Mouse (Mus musculus) CD4-positive, CD25-positive, alpha-beta regulatory T cell (primary cell): Measurements from ENCODE around the gene 1700029P11Rik. TPM values are rescaled to one million over a fixed set of nuclear protein-coding genes. Genes with fewer than 3 reads are reported as not detected.

Experiments used
- polyA plus RNA-seq: library from polyadenylated mRNA; unstranded; fragments of 100-300 nt; shearing (Covaris generic); gene quantifications from one replicate; pipeline ENCODE4 v1.2.1, GENCODE M21; 2017

Gene 1700029P11Rik
- polyA plus RNA-seq: not detected

DNA sequence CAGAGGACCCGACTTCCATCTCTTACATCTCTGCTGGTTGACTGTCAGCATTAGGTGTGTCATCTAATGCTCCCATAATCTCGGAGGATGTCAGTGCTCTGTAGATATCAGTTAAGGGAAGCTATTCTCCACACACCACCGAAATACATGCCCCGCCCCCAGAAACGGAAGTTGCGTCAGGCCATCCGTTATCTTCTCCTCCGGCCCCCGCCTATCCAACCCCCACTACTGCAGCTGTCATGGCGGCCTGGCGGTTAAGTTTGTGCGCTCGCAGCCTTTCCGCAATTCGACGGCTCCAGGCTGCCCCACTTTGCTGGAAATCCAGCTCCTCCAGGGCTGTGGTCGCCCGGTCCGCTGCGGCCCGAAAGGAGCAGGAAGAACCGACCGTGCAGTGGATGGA is at the start of gene 1700029P11Rik:
Gene 1700029P11Rik (plus strand): TSS at position 220 of the 400 bp plus-strand sequence.

GRCm38 (mm10) chr15:81936679-81937078 is 43.7 kb upstream of the 1700029P11Rik start, which contains the start of gene Csdc2:
Gene Csdc2, plus strand, starts transcription at chr15:81936759.

GRCm38 (mm10) chr15:81960171-81961077 is 19.9 kb upstream of the 1700029P11Rik start, which contains the start of gene Pmm1:
Gene Pmm1, minus strand, starts transcription at chr15:81960930.

DNA sequence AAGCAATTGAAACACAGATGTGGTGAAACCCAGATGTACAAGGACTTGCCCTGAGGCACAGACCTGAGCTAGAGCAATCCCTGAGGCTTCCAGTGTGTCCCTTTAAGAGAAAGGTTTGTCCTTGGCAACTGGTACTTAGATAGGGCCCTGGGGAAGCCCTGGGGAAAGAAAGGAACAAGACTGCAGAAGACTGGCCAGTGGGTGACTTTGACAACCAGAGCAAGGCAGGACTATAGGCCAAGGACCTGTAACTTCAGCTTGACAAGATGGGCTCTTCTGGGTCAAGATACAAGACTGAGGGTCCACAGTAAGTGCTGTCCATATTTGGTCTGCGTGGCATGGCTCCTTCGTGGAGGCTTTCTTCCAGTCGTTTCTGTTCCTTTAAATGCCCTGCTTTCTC is 7.3 kb downstream of the 1700029P11Rik start, which contains the start of gene Xrcc6:
Gene Xrcc6 (plus strand): TSS at position 190 of the 400 bp plus-strand sequence.

Other genes starting within 250 kb of the 1700029P11Rik start
- gene Zc3h7b, start 235.5 kb upstream of the 1700029P11Rik start, polyA plus RNA-seq: 6.3 TPM
- gene Rangap1, start 235.0 kb upstream of the 1700029P11Rik start, polyA plus RNA-seq: 75.2 TPM
- gene Tef, start 178.1 kb upstream of the 1700029P11Rik start, polyA plus RNA-seq: 30.7 TPM
- 65.7 TPM for gene Tob2, start 121.7 kb upstream of the 1700029P11Rik start, polyA plus RNA-seq
- 90.6 TPM for gene Phf5a, start 108.6 kb upstream of the 1700029P11Rik start, polyA plus RNA-seq
- 140 TPM for gene Aco2, start 108.2 kb upstream of the 1700029P11Rik start, polyA plus RNA-seq
- 51.3 TPM for gene Polr3h, start 54.3 kb upstream of the 1700029P11Rik start, polyA plus RNA-seq
- gene Csdc2, start 43.8 kb upstream of the 1700029P11Rik start, polyA plus RNA-seq: not detected
- gene Pmm1, start 19.6 kb upstream of the 1700029P11Rik start, polyA plus RNA-seq: 9.4 TPM
- gene Xrcc6, start 7.3 kb downstream of the 1700029P11Rik start, polyA plus RNA-seq: 76.9 TPM
- 33.7 TPM for gene Desi1, start 53.3 kb downstream of the 1700029P11Rik start, polyA plus RNA-seq
- 164 TPM for gene Snu13, start 67.1 kb downstream of the 1700029P11Rik start, polyA plus RNA-seq
- gene 4930407I10Rik, start 78.6 kb downstream of the 1700029P11Rik start, polyA plus RNA-seq: not detected
- gene Mei1, start 89.5 kb downstream of the 1700029P11Rik start, polyA plus RNA-seq: 0.04 TPM
- 27.4 TPM for gene Ccdc134, start 147.4 kb downstream of the 1700029P11Rik start, polyA plus RNA-seq
- gene Srebf2, start 166.6 kb downstream of the 1700029P11Rik start, polyA plus RNA-seq: 142 TPM
- 0.29 TPM for gene Shisa8, start 232.3 kb downstream of the 1700029P11Rik start, polyA plus RNA-seq
- gene Tnfrsf13c, start 243.8 kb downstream of the 1700029P11Rik start, polyA plus RNA-seq: 2.5 TPM